Mouse (Mus musculus): Measurements from ENCODE around the gene Zfp46.
A peak's percentile ranks its signal among the peaks of the same experiment; 100 is the strongest.

Gene Zfp46

DNA sequence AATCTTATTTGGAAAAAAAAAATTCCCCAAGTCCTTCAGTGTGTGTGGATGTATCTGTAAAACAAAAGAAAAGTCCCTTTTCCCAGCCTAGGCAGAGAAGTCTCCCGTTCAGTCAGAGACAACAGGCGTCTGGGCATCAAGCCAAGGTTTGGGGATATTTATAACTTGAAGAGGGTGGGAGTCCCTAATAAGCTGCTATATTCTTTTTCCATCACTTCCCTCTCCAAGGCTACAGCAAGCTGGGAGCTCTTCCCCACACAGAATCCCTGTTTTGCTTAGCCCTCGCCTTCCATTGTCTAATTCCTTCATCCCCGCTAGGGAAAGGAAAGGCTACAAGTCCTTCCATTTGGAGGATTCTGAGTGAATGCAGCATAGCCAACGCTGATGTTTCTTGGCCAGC lies at the start of gene Zfp46:
TSS of gene Zfp46 (plus strand) at position 229 of the 400 bp plus-strand sequence.
- peak; percentile 76 for DNase-seq

GRCm38 (mm10) chr4:136238669-136239068 lies 45.8 kb upstream of the Zfp46 start:
- DNase-seq = no peak

DNA sequence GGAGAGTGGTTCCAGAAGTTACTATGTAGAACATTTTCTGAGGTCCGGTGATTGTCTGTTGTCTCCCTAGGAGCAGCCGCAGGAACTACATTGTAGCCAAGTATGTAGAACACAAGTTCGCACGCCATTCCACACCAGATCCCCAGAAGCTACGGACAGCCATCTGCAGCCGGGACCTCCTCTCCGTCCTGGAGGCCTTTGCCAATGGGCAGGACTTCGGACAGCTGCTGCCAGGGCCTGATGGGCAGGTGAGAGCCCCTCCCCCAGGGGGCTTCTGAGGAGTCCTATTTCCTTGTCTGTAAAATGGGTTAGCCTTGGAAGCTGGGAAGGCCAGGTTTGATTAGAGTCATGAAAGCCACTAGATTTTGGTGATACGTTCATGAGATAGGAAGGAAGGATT lies 45.4 kb upstream of the Zfp46 start:
- DNase-seq = no peak

DNA sequence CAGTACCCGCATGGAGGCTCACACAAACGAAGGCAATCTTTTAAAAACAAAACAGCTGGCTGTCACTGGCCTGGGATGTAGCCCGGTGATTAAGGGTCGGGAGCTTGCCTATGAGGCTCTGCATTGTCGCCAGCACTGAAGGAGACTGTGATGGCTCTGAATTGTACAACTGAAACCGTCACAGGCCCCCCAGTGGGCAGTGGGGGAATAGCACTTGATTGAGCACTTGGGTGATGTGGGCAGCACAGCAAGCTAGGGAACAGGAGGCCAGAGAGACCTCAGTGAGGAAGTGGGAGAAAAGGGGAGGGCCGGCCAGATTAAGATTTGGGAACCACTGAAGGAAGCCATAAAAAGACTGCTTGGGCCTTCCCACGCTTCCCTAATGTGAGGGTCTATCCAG lies 44.9 kb upstream of the Zfp46 start:
- peak; percentile 87 for DNase-seq

DNA sequence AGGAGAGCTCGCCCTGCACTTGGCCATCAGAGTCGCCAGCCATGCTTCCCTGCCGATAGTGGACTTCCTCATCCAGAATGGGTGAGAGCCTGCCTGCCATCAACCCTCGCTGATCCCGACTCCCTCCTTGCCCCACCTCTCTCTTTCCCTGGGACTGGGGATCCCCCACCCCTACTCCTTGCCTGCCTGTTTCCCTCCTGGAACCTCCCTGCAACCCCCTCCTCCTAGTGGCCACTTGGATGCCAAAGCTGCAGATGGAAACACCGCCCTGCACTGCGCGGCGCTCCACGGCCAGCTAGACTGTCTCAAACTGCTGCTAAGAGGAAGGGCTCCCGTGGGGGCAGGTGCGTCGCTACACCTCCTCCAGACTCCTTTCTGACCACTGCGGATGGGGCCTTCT lies 44.4 kb upstream of the Zfp46 start:
- no peak for DNase-seq

DNA sequence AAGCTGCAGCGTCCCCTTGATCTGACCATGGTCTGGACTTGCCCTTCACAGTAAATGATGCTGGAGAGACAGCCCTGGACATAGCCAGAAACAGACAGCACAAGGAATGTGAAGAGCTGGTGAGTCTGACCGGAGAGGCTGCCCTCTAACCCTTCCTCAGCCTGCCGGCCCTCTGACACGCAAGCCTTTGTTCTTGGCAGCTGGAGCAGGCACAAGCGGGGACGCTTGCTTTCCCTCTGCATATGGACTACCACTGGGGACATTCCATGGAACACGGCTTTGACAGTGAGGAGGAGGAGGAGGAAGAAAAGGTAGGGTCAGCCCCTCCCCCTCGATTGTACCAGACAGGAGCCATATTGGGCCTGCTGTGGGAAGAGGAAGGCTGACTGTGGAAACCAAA lies 43.5 kb upstream of the Zfp46 start:
- DNase-seq = peak; percentile 63

- no peak for DNase-seq
Observed at GRCm38 (mm10) chr4:136242065-136242703, 42.3 kb upstream of the Zfp46 start.

- DNase-seq = no peak
Observed at GRCm38 (mm10) chr4:136242728-136243127, 41.8 kb upstream of the Zfp46 start.

- DNase-seq = no peak
Observed at GRCm38 (mm10) chr4:136244208-136244607, 40.3 kb upstream of the Zfp46 start.

GRCm38 (mm10) chr4:136245681-136246080 lies 38.8 kb upstream of the Zfp46 start:
- DNase-seq = no peak

- DNase-seq = no peak
Observed at GRCm38 (mm10) chr4:136246568-136246969, 37.9 kb upstream of the Zfp46 start.

DNA sequence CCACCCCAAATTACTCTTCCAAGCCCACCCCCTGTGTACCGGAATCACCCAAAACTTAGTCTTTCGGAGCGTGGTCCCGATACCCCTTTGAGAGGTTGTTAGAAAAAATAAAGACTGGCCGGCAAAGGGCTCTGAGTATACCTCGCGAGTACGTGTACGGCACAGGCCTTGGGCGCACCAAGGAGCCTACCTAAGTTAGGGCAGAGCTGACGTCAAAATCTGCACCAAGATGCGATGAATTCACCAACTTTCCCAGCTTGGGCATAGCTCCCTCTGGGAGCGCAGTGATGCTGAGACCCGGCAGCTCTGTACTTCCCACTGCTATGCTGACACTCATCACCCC lies 37.1 kb upstream of the Zfp46 start:
- no peak for DNase-seq

- DNase-seq = peak; percentile 61
Observed at GRCm38 (mm10) chr4:136247729-136248463, 36.6 kb upstream of the Zfp46 start, which contains the start of gene Tcea3. Tcea3 (plus strand) TSS chr4:136247729.

DNA sequence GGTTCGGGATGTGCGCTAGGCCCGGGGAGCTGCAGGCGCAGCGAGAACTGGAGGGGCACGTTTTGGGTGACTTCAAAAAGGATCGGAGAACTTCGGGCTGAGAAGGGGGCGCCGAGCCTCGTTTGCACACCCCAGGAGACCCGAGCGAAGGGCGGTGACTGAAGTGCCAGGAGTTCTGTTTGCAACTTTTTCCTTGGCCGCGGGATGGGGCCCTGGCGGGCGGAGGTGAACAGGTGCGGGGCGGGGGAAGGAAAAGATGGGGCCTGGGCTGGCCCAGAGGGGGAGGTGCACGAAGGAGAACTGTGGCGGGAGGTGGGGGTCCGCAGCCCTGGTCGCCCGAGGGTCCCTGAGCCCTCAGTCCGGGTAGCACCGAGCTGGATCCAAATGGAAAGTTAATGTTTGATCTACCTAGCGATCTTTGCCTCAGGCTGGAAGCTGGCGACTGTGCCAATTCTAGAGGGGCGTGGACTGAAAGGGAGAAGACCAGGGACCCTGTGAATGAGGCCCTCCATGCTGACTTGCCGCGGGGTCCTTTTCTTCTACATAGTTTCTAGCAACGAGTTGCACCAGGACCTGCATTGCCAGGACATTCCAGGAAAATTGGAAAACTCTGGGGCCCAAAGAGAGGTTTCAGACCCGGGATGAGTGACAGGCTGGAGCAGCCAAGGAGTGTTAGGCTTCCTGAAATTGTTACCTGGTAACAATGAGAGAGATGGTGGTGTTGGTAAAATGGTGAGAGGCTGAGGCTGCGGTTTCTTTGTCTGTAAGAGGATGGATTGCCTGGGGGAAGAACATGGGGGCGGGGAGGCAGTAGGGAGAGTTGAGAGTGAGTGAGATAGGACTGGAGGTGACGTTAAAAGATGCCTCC lies 35.8 kb upstream of the Zfp46 start:
- no peak for DNase-seq

DNA sequence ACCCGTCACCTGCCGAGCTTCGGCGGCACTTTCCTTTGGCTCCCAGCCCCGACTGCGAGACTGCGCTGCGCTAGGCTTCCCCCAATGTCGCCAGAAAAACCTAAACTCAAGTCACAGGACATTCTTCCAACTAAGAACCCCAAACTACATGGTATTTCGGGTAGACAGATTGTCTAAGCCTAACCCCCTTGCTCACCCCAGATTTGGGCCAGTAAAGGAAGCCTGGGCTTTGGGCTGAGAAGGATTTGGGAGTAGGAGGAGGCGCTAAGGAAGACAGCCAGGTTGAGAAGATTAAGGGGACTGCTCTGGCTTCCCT lies 35.2 kb upstream of the Zfp46 start:
- DNase-seq = no peak

- no peak for DNase-seq
Observed at GRCm38 (mm10) chr4:136249780-136250179, 34.7 kb upstream of the Zfp46 start.

DNA sequence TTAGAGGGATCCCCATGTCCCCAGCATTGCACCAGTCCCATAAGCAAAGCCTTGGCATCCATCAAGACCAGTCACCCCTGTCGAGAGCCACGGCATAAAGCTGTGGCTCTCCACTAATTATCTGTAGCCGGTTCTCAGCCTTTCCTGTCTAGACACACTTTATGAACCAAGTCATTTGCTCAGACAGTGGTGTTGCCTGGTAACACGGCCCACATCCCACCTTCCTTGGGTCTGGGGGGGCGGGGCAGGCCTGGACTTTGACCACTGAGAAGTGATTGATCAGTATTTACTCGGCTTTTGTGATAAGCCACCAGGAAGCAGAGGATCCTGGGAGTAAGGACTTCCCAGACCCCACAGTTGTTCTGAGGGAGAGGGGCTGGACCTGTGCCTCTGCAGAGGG lies 28.6 kb upstream of the Zfp46 start:
- no peak for DNase-seq

DNA sequence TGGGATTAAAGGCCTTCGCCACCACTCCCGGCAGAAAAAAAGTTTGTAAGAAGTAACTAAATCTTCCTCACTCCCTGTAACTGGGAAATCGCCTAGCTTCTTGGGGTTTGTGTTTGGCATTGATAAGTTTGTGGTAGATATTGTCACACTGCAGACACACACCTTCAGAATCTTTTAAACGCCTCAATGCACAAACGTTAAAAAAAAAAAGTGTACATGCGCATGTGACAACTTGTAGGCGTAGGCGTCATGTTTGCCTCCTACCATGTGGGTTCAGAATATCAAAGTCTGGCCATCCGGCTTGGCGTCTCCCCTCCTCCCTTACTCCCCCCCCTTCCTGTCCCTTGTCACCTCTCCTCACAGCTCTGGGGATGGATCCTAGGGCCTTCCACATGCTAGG lies 27.8 kb upstream of the Zfp46 start:
- no peak for DNase-seq

DNA sequence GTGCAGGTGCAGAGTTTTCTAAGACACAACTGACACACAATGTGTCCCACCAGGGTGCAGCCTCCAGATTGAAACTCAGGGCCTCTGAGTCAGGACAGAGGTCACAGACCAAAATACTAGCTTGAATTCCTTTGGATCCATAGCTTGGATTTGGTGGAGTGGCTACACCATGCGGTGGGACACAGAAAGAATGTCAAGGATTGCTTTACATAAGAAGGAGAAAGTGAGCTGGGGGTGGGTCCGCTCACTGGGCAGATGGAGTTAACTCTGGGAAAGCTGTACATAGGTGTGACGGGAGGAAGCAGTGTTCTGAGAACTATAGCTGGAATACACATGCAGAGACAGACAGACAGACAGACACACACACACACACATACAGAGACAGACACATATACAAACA lies 24.6 kb upstream of the Zfp46 start:
- DNase-seq = no peak

GRCm38 (mm10) chr4:136260491-136261180 lies 23.8 kb upstream of the Zfp46 start:
- DNase-seq = peak; percentile 89

- no peak for DNase-seq
Observed at GRCm38 (mm10) chr4:136261912-136262311, 22.6 kb upstream of the Zfp46 start.

DNA sequence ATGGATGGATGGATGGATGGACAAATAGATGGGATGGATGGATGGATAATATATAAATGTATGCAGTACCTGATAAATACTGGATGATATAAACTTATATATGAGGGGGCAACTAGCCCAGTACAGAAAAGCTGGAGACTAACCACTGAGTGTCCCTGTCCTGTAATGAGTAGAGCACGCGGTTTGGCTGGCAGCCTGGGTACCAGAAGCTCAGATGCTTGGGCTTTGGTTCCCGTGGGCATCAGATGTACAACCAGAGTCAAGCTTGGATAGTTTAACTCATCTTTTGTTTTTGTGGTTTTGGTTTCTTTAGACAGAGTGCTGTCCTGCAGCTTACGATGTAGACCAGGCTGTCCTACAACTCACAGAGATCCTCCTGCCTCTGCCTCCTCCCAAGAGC lies 20.9 kb upstream of the Zfp46 start:
- DNase-seq = no peak

- no peak for DNase-seq
Observed at GRCm38 (mm10) chr4:136266716-136267343, 17.7 kb upstream of the Zfp46 start.

All from retina, postnatal 1 day (tissue).